Comparison of ENCODE assay signal across 9 mouse cellular contexts in genomic region chr1:59449423-59449822, GRCm38 (mm10). TPM values are rescaled to one million over a fixed set of nuclear protein-coding genes. Genes with fewer than 3 reads are reported as not detected.
A peak's percentile ranks its signal among the peaks of the same experiment; 100 is the strongest.
DNase-seq lines count a peak whose midpoint lies in the region; ATAC-seq and TF ChIP-seq lines count a peak whose summit lies in the region.
"Had no signal": no experiment of that assay in that cellular context is flagged by ENCODE, and none has a peak within 500 bp of the region (broad histone marks: within the 10 kb centered on the region; RNA-seq: fewer than 3 reads in every experiment).

No protein-coding gene starts in this region.

- no peaks in the 10 kb centered on the region for H3K9me3 ChIP-seq in lung, postnatal 0 days (ENCODE audit: low read length)
- H3K9me3 ChIP-seq in hindbrain, embryonic 16.5 days (ENCODE audit: control insufficient read depth, low read length), result no peaks in the 10 kb centered on the region
- no peaks in the 10 kb centered on the region for H3K9me3 ChIP-seq in neural tube, embryonic 15.5 days (replicated peaks)

- no peaks in the 10 kb centered on the region; the same call in 1 of the 2 replicates for H3K4me1 ChIP-seq in lung, postnatal 0 days (ENCODE audit: insufficient read depth, low read depth, low read length)
- H3K4me1 ChIP-seq in hindbrain, embryonic 16.5 days (ENCODE audit: control insufficient read depth, insufficient read depth, low read depth, low read length), result peaks cover 8% of the 10 kb centered on the region
- H3K4me1 ChIP-seq in neural tube, embryonic 15.5 days, result peaks cover 16% of the 10 kb centered on the region

- H3K4me3 ChIP-seq in lung, postnatal 0 days (ENCODE audit: low read depth, low read length), result no peak overlapping the region
- no peak overlapping the region for H3K4me3 ChIP-seq in hindbrain, embryonic 16.5 days (ENCODE audit: low read length)
- no peak overlapping the region for H3K4me3 ChIP-seq in neural tube, embryonic 15.5 days (replicated peaks)

- no peak overlapping the region for H3K27ac ChIP-seq in lung, postnatal 0 days (ENCODE audit: low read length)
- H3K27ac ChIP-seq in hindbrain, embryonic 16.5 days (ENCODE audit: low read depth, low read length), result no peak overlapping the region
- no peak overlapping the region; the same call in 1 of the 2 replicates for H3K27ac ChIP-seq in neural tube, embryonic 15.5 days (replicated peaks)

- H3K9ac ChIP-seq in lung, postnatal 0 days (replicated peaks; ENCODE audit: low read depth), result no peak overlapping the region
- H3K9ac ChIP-seq in hindbrain, embryonic 16.5 days (ENCODE audit: low read depth, low read length), result 0 out of 2 replicates have a peak overlapping the region, but pooled peaks have one; percentile 19
- H3K9ac ChIP-seq in neural tube, embryonic 15.5 days (replicated peaks), result no peak overlapping the region

- DNase-seq in cerebellum, postnatal 10 days, result peak; percentile 27 to 47
- DNase-seq in cerebellum, postnatal 4 days (ENCODE audit: low spot score in 2 of 2), result no peak
- DNase-seq in lung, postnatal 0 days (ENCODE audit: low spot score), result no peak
- no peak for DNase-seq in lung, postnatal 36 days
- DNase-seq in cerebellum, adult 9-10 months, result no peak
- no peak for DNase-seq in kidney, postnatal 10 days
- DNase-seq: cerebellum, adult 11 months had no signal

- TF ChIP-seq EP300 in lung, postnatal 0 days (IDR thresholded peaks at IDR 0.05), result no peak

- H3K4me2 ChIP-seq in lung, postnatal 0 days (replicated peaks; ENCODE audit: low read depth, low read length), result peak overlapping the region; percentile 19; the same call in 1 of the 2 replicates
- peak overlapping the region; percentile 20; the same call in 1 of the 2 replicates for H3K4me2 ChIP-seq in hindbrain, embryonic 16.5 days (ENCODE audit: low read length)
- peak overlapping the region; percentile 36 for H3K4me2 ChIP-seq in neural tube, embryonic 15.5 days

- H3K36me3 ChIP-seq in lung, postnatal 0 days (ENCODE audit: insufficient read depth, low read length), result no peaks in the 10 kb centered on the region
- no peaks in the 10 kb centered on the region for H3K36me3 ChIP-seq in hindbrain, embryonic 16.5 days (ENCODE audit: control insufficient read depth, insufficient read depth, low read length)
- H3K36me3 ChIP-seq in neural tube, embryonic 15.5 days, result no peaks in the 10 kb centered on the region

- no peak for ATAC-seq in lung, postnatal 0 days
- ATAC-seq in hindbrain, embryonic 16.5 days, result no peak
- no peak for ATAC-seq in neural tube, embryonic 15.5 days (ENCODE audit: low FRiP score)

- 28% methylated on average over 11 of the region's 11 CpGs for WGBS in lung, postnatal 0 days
- WGBS in hindbrain, embryonic 16.5 days, result 21% methylated on average over 11 of the region's 11 CpGs
- WGBS in neural tube, embryonic 15.5 days, result 14% methylated on average over 11 of the region's 11 CpGs

- no peaks in the 10 kb centered on the region for H3K27me3 ChIP-seq in lung, postnatal 0 days (replicated peaks; ENCODE audit: insufficient read depth, low read length)
- H3K27me3 ChIP-seq in hindbrain, embryonic 16.5 days (replicated peaks; ENCODE audit: control insufficient read depth, insufficient read depth, low read length), result no peaks in the 10 kb centered on the region
- H3K27me3 ChIP-seq in neural tube, embryonic 15.5 days (replicated peaks), result no peaks in the 10 kb centered on the region

- no peak for TF ChIP-seq CTCF in lung, postnatal 0 days (IDR thresholded peaks at IDR 0.05)

RNA-seq across cellular contexts. Expression of gene Fzd7, which starts 32.8 kb away (rescaled TPM):
- 7.1 and 9.6 TPM in 2 replicates for polyA plus RNA-seq in lung, postnatal 0 days (2015; fragmentation: Nextera tagmentation; extraction: Ambion mirVana)
- polyA plus RNA-seq in hindbrain, embryonic 16.5 days (2015; fragmentation: Nextera tagmentation; extraction: Ambion mirVana), result 1.9 and 2.7 TPM in 2 replicates
- 3.5 and 4.5 TPM in 2 replicates for polyA plus RNA-seq in neural tube, embryonic 15.5 days (2015; fragmentation: Nextera tagmentation; extraction: Ambion mirVana)

Comparison
In these comparisons a context has a peak if more than half of its experiments do, and no peak if none do; other contexts are left out.
1. DNase-seq: peak in cerebellum, postnatal 10 days (2 of 2); none in cerebellum, postnatal 4 days (0 of 2), lung, postnatal 0 days (single experiment), lung, postnatal 36 days (single experiment), cerebellum, adult 9-10 months (single experiment) and kidney, postnatal 10 days (single experiment).
2. Peak in every context shown above with its lines, with median percentiles within 50 percentile points of each other: H3K4me2 ChIP-seq.